Mouse (Mus musculus): Measurements from ENCODE around the gene Lrrc2.

GRCm38 (mm10) chr9:110999856-111000255 is 48.5 kb downstream of the Lrrc2 start:
- TF ChIP-seq CTCF (IDR thresholded peaks at IDR 0.05; ENCODE audit: low read depth) (no peak), EP300 (IDR thresholded peaks at IDR 0.05; ENCODE audit: low read depth) (no peak)

All from heart, postnatal 0 days (tissue).